ENCODE assay signal across 30 mouse cellular contexts in genomic region chr5:127658257-127658656, GRCm38 (mm10). TPM values are rescaled to one million over a fixed set of nuclear protein-coding genes. Genes with fewer than 3 reads are reported as not detected.
DNase-seq lines count a peak whose midpoint lies in the region; ATAC-seq and TF ChIP-seq lines count a peak whose summit lies in the region.
"Had no signal": no experiment of that assay in that cellular context is flagged by ENCODE, and none has a peak within 500 bp of the region (broad histone marks: within the 10 kb centered on the region; RNA-seq: fewer than 3 reads in every experiment).

No protein-coding gene starts in this region.

- no peaks in the 10 kb centered on the region for H3K4me1 ChIP-seq in intestine, postnatal 0 days (replicated peaks; ENCODE audit: control insufficient read depth, insufficient read depth, low read length)
- no peaks in the 10 kb centered on the region for H3K4me1 ChIP-seq in intestine, embryonic 15.5 days (replicated peaks)
- no peaks in the 10 kb centered on the region for H3K4me1 ChIP-seq in liver, embryonic 14.5 days (replicated peaks; ENCODE audit: control insufficient read depth in 2 of 2, insufficient read depth in 2 of 2, low read length in 1 of 2)
- H3K4me1 ChIP-seq in liver, embryonic 11.5 days (replicated peaks; ENCODE audit: control insufficient read depth, insufficient read depth, low read length): no peaks in the 10 kb centered on the region
- no peaks in the 10 kb centered on the region for H3K4me1 ChIP-seq in testis, adult 2 months (ENCODE audit: control insufficient read depth, insufficient read depth, low read length)
- H3K4me1 ChIP-seq in stomach, postnatal 0 days (replicated peaks; ENCODE audit: control insufficient read depth, insufficient read depth): no peaks in the 10 kb centered on the region
- H3K4me1 ChIP-seq: embryonic facial prominence, embryonic 12.5 days; heart, embryonic 10.5 days; heart, embryonic 15.5 days; kidney, embryonic 15.5 days; limb, embryonic 13.5 days; midbrain, embryonic 10.5 days; midbrain, embryonic 15.5 days; neural tube, embryonic 13.5 days had no signal

- no peak for TF ChIP-seq POLR2A in testis, adult 2 months (IDR thresholded peaks at IDR 0.05; ENCODE audit: control insufficient read depth, low read depth, low read length)

- DNase-seq in liver, embryonic 14.5 days (ENCODE audit: low read depth in 3 of 3, low spot score in 3 of 3): no peak
- no peak for DNase-seq in liver, embryonic 11.5 days (ENCODE audit: low spot score)
- DNase-seq in testis, postnatal 14 days (ENCODE audit: low spot score): no peak
- no peak for DNase-seq in stomach, postnatal 0 days (ENCODE audit: low spot score)
- no peak for DNase-seq in left cerebral cortex, postnatal 14 days (ENCODE audit: low spot score in 2 of 2)
- DNase-seq: adrenal gland, adult 8-10 months; cerebellum, adult 11-12 months; cerebellum, adult 9-11 months; embryo, embryonic 11 days; gastrocnemius, postnatal 25 days; heart, adult 11 months; kidney, adult 11 months; right cerebral cortex, postnatal 4 days; thymus, postnatal 14 days had no signal

- no peak overlapping the region for H3K4me3 ChIP-seq in intestine, postnatal 0 days (ENCODE audit: low read depth, low read length)
- no peak overlapping the region for H3K4me3 ChIP-seq in intestine, embryonic 15.5 days (replicated peaks)
- no peak overlapping the region for H3K4me3 ChIP-seq in liver, embryonic 14.5 days (ENCODE audit: insufficient read depth in 1 of 2, low read depth in 2 of 2, low read length in 2 of 2)
- H3K4me3 ChIP-seq in liver, embryonic 11.5 days (ENCODE audit: low read depth, low read length): no peak overlapping the region
- no peak overlapping the region for H3K4me3 ChIP-seq in testis, adult 2 months (ENCODE audit: control insufficient read depth, low read depth, low read length)
- no peak overlapping the region for H3K4me3 ChIP-seq in stomach, postnatal 0 days (ENCODE audit: low read depth, low read length)
- H3K4me3 ChIP-seq: embryonic facial prominence, embryonic 12.5 days; heart, embryonic 10.5 days; heart, embryonic 15.5 days; kidney, embryonic 15.5 days; limb, embryonic 13.5 days; midbrain, embryonic 10.5 days; midbrain, embryonic 15.5 days; neural tube, embryonic 13.5 days had no signal

- WGBS in intestine, postnatal 0 days: 81% methylated on average over 2 of the region's 2 CpGs
- 86% methylated on average over 2 of the region's 2 CpGs for WGBS in intestine, embryonic 15.5 days
- 44% methylated on average over 2 of the region's 2 CpGs for WGBS in liver, embryonic 14.5 days (ENCODE audit: insufficient replicate concordance)
- WGBS in liver, embryonic 11.5 days: 65% methylated on average over 2 of the region's 2 CpGs
- 78% methylated on average over 2 of the region's 2 CpGs for WGBS in stomach, postnatal 0 days

- H3K27me3 ChIP-seq in intestine, postnatal 0 days (replicated peaks; ENCODE audit: control insufficient read depth, insufficient read depth, low read length): no peaks in the 10 kb centered on the region
- H3K27me3 ChIP-seq in intestine, embryonic 15.5 days (replicated peaks): no peaks in the 10 kb centered on the region
- no peaks in the 10 kb centered on the region for H3K27me3 ChIP-seq in liver, embryonic 14.5 days (ENCODE audit: control insufficient read depth, insufficient read depth, low read length)
- H3K27me3 ChIP-seq in liver, embryonic 11.5 days (replicated peaks; ENCODE audit: control insufficient read depth, insufficient read depth, low read length): no peaks in the 10 kb centered on the region
- H3K27me3 ChIP-seq in testis, adult 2 months (ENCODE audit: control insufficient read depth, insufficient read depth, low read length): no peaks in the 10 kb centered on the region
- H3K27me3 ChIP-seq in stomach, postnatal 0 days (ENCODE audit: control insufficient read depth, insufficient read depth, low read length): no peaks in the 10 kb centered on the region
- H3K27me3 ChIP-seq: embryonic facial prominence, embryonic 12.5 days; heart, embryonic 15.5 days; kidney, embryonic 15.5 days; limb, embryonic 13.5 days; midbrain, embryonic 15.5 days; neural tube, embryonic 13.5 days had no signal

- intact Hi-C loops in left cerebral cortex, postnatal 14 days (cut with DNase I): no loop called here

- H3K27ac ChIP-seq in intestine, postnatal 0 days (ENCODE audit: low read depth, low read length): no peak overlapping the region
- no peak overlapping the region for H3K27ac ChIP-seq in intestine, embryonic 15.5 days
- no peak overlapping the region for H3K27ac ChIP-seq in liver, embryonic 14.5 days
- no peak overlapping the region for H3K27ac ChIP-seq in liver, embryonic 11.5 days (ENCODE audit: low read depth, low read length)
- no peak overlapping the region for H3K27ac ChIP-seq in testis, adult 2 months (ENCODE audit: control insufficient read depth, insufficient read depth, low read depth, low read length)
- no peak overlapping the region for H3K27ac ChIP-seq in stomach, postnatal 0 days (replicated peaks)
- H3K27ac ChIP-seq: embryonic facial prominence, embryonic 12.5 days; heart, embryonic 10.5 days; heart, embryonic 15.5 days; kidney, embryonic 15.5 days; limb, embryonic 13.5 days; macrophage; midbrain, embryonic 10.5 days; midbrain, embryonic 15.5 days; neural tube, embryonic 13.5 days had no signal

- H3K9me3 ChIP-seq in intestine, postnatal 0 days (ENCODE audit: control insufficient read depth): peaks cover 8% of the 10 kb centered on the region; the same call in 1 of the 2 replicates
- H3K9me3 ChIP-seq in intestine, embryonic 15.5 days: no peaks in the 10 kb centered on the region
- no peaks in the 10 kb centered on the region; the same call in 1 of the 2 replicates for H3K9me3 ChIP-seq in liver, embryonic 14.5 days (ENCODE audit: control insufficient read depth, low read length)
- peaks cover 4% of the 10 kb centered on the region; the same call in 1 of the 2 replicates for H3K9me3 ChIP-seq in liver, embryonic 11.5 days (ENCODE audit: control insufficient read depth, low read length)
- H3K9me3 ChIP-seq in stomach, postnatal 0 days (ENCODE audit: control insufficient read depth, low read length): no peaks in the 10 kb centered on the region
- H3K9me3 ChIP-seq: heart, embryonic 10.5 days; heart, embryonic 15.5 days; kidney, embryonic 15.5 days; midbrain, embryonic 15.5 days had no signal

- no peaks in the 10 kb centered on the region for H3K36me3 ChIP-seq in intestine, postnatal 0 days (ENCODE audit: control insufficient read depth, insufficient read depth)
- no peaks in the 10 kb centered on the region for H3K36me3 ChIP-seq in intestine, embryonic 15.5 days
- H3K36me3 ChIP-seq in liver, embryonic 14.5 days (replicated peaks; ENCODE audit: control insufficient read depth, insufficient read depth, low read depth): no peaks in the 10 kb centered on the region
- no peaks in the 10 kb centered on the region for H3K36me3 ChIP-seq in liver, embryonic 11.5 days (ENCODE audit: control insufficient read depth, insufficient read depth, low read length)
- no peaks in the 10 kb centered on the region for H3K36me3 ChIP-seq in testis, adult 2 months (ENCODE audit: control insufficient read depth, insufficient read depth, low read length)
- no peaks in the 10 kb centered on the region for H3K36me3 ChIP-seq in stomach, postnatal 0 days (ENCODE audit: control insufficient read depth, insufficient read depth, low read length)
- H3K36me3 ChIP-seq: embryonic facial prominence, embryonic 12.5 days; heart, embryonic 10.5 days; heart, embryonic 15.5 days; limb, embryonic 13.5 days; midbrain, embryonic 15.5 days; neural tube, embryonic 13.5 days had no signal

- no peak for TF ChIP-seq EP300 in liver, embryonic 14.5 days (IDR thresholded peaks at IDR 0.05; ENCODE audit: low read depth)
- no peak for TF ChIP-seq EP300 in stomach, postnatal 0 days (optimal IDR thresholded peaks at IDR 0.05)

- H3K4me2 ChIP-seq in intestine, postnatal 0 days (replicated peaks; ENCODE audit: low read depth): no peak overlapping the region
- no peak overlapping the region for H3K4me2 ChIP-seq in intestine, embryonic 15.5 days (replicated peaks)
- no peak overlapping the region for H3K4me2 ChIP-seq in liver, embryonic 14.5 days (ENCODE audit: low read depth)
- H3K4me2 ChIP-seq in liver, embryonic 11.5 days: no peak overlapping the region
- no peak overlapping the region for H3K4me2 ChIP-seq in stomach, postnatal 0 days (replicated peaks; ENCODE audit: low read depth)
- H3K4me2 ChIP-seq: embryonic facial prominence, embryonic 12.5 days; heart, embryonic 15.5 days; kidney, embryonic 15.5 days; limb, embryonic 13.5 days; midbrain, embryonic 15.5 days; neural tube, embryonic 13.5 days had no signal

- TF ChIP-seq CTCF in intestine, postnatal 0 days (IDR thresholded peaks at IDR 0.05; ENCODE audit: low read depth): 0 out of 2 replicates have a peak, but pooled peaks have one; percentile 2
- TF ChIP-seq CTCF in liver, embryonic 14.5 days (IDR thresholded peaks at IDR 0.05; ENCODE audit: low read depth): peak; percentile 21; the same call in 1 of the 2 replicates
- peak; percentile 66; the same call in 1 of the 2 replicates for TF ChIP-seq CTCF in testis, adult 2 months (IDR thresholded peaks at IDR 0.05; ENCODE audit: control insufficient read depth, insufficient read depth, insufficient replicate concordance, low read depth, low read length)
- peak; percentile 21; the same call in 1 of the 2 replicates for TF ChIP-seq CTCF in stomach, postnatal 0 days (IDR thresholded peaks at IDR 0.05; ENCODE audit: low read depth)

- no peak overlapping the region for H3K9ac ChIP-seq in intestine, postnatal 0 days (ENCODE audit: low read depth, low read length)
- H3K9ac ChIP-seq in intestine, embryonic 15.5 days: no peak overlapping the region
- no peak overlapping the region for H3K9ac ChIP-seq in liver, embryonic 14.5 days (replicated peaks)
- H3K9ac ChIP-seq in liver, embryonic 11.5 days (ENCODE audit: low read depth, low read length): no peak overlapping the region
- H3K9ac ChIP-seq in stomach, postnatal 0 days (ENCODE audit: low read length): no peak overlapping the region
- H3K9ac ChIP-seq: embryonic facial prominence, embryonic 12.5 days; heart, embryonic 15.5 days; kidney, embryonic 15.5 days; limb, embryonic 13.5 days; midbrain, embryonic 15.5 days; neural tube, embryonic 13.5 days had no signal

- ATAC-seq in intestine, postnatal 0 days: no peak
- ATAC-seq in intestine, embryonic 15.5 days: no peak
- no peak for ATAC-seq in liver, embryonic 14.5 days (ENCODE audit: insufficient read depth)
- no peak for ATAC-seq in liver, embryonic 11.5 days (replicated peaks; ENCODE audit: low FRiP score)
- no peak for ATAC-seq in stomach, postnatal 0 days (ENCODE audit: low FRiP score, low TSS enrichment)
- ATAC-seq: activated CD4-positive, CD25-positive, alpha-beta regulatory T cell, adult 4 months; forebrain, embryonic 14.5 days; lung, postnatal 0 days; midbrain, embryonic 15.5 days had no signal

RNA-seq across cellular contexts. Expression of gene Slc15a4, which starts 25.6 kb away (rescaled TPM):
- 6.9 and 8.6 TPM in 2 replicates for polyA plus RNA-seq in intestine, postnatal 0 days (2015; fragmentation: Nextera tagmentation; extraction: Ambion mirVana)
- 18.1 and 19.2 TPM in 2 replicates for polyA plus RNA-seq in intestine, embryonic 15.5 days (2015; fragmentation: Nextera tagmentation; extraction: Ambion mirVana)
- polyA plus RNA-seq in liver, embryonic 14.5 days (2012; rRNA removed): 5.7 and 5.8 TPM in 2 replicates
- 5.6 and 7.1 TPM in 2 replicates for polyA plus RNA-seq in liver, embryonic 14.5 days (2014; fragmentation: Nextera tagmentation; extraction: Ambion mirVana)
- polyA plus RNA-seq in liver, embryonic 11.5 days (2014; fragmentation: Nextera tagmentation; extraction: Ambion mirVana): 17.6 and 20.1 TPM in 2 replicates
- polyA plus RNA-seq in testis, adult 2 months (2012; rRNA removed): 19.8 and 22.8 TPM in 2 replicates
- polyA plus RNA-seq in stomach, postnatal 0 days (2015; fragmentation: Nextera tagmentation; extraction: Ambion mirVana): 10.6 and 11.0 TPM in 2 replicates
- total RNA-seq in left cerebral cortex, postnatal 14 days (2021): 10 to 100 TPM; 22.4 to 30.0 TPM

RNA-seq across cellular contexts. Expression of gene Glt1d1, which starts 26.2 kb away (rescaled TPM):
- 0.04 TPM in 1 of 2 replicates, not detected in the other for polyA plus RNA-seq in intestine, postnatal 0 days (2015; fragmentation: Nextera tagmentation; extraction: Ambion mirVana)
- 0.63 and 0.78 TPM in 2 replicates for polyA plus RNA-seq in intestine, embryonic 15.5 days (2015; fragmentation: Nextera tagmentation; extraction: Ambion mirVana)
- polyA plus RNA-seq in liver, embryonic 14.5 days (2012; rRNA removed): 0.06 and 0.13 TPM in 2 replicates
- not detected in 2 replicates for polyA plus RNA-seq in liver, embryonic 14.5 days (2014; fragmentation: Nextera tagmentation; extraction: Ambion mirVana)
- 0.10 and 0.67 TPM in 2 replicates for polyA plus RNA-seq in liver, embryonic 11.5 days (2014; fragmentation: Nextera tagmentation; extraction: Ambion mirVana)
- 37.7 and 37.9 TPM in 2 replicates for polyA plus RNA-seq in testis, adult 2 months (2012; rRNA removed)
- 0.40 and 0.77 TPM in 2 replicates for polyA plus RNA-seq in stomach, postnatal 0 days (2015; fragmentation: Nextera tagmentation; extraction: Ambion mirVana)
- 10 to 100 TPM; 23.4 to 28.6 TPM for total RNA-seq in left cerebral cortex, postnatal 14 days (2021)
- total RNA-seq: gastrocnemius, postnatal 25 days; heart, postnatal 25 days had no signal
- polyA plus RNA-seq: activated CD4-positive, CD25-positive, alpha-beta regulatory T cell, adult 4 months; heart, embryonic 15.5 days had no signal

Comparison
In these comparisons a context has a peak if more than half of its experiments do, and no peak if none do; other contexts are left out.
1. CTCF ChIP-seq: peak in every context shown above with its lines; median percentile 66 in testis, adult 2 months; 21 in liver, embryonic 14.5 days; 21 in stomach, postnatal 0 days; 2 in intestine, postnatal 0 days.
2. RNA of gene Glt1d1, which starts 26.2 kb away (polyA plus RNA-seq): 37.7 to 37.9 TPM in testis, adult 2 months; 0.10 to 0.67 TPM in liver, embryonic 11.5 days, 0.63 to 0.78 TPM in intestine, embryonic 15.5 days, 0.40 to 0.77 TPM in stomach, postnatal 0 days, 0.06 to 0.13 TPM in liver, embryonic 14.5 days and 0.04 TPM in intestine, postnatal 0 days; every median in the first group is over 10 times any median in the second.